Mouse (Mus musculus): ENCODE results near the gene Cebpb. TPM values are rescaled to one million over a fixed set of nuclear protein-coding genes. Genes with fewer than 3 reads are reported as not detected.
A peak's percentile ranks its signal among the peaks of the same experiment; 100 is the strongest.

Cebpb gene
- polyA plus RNA-seq, 1 experiment from 2014 or later = 108 TPM

- H3K9me3 ChIP-seq (ENCODE audit: low read length) = no peaks in the 10 kb centered on the region
- H3K9ac ChIP-seq (replicated peaks; ENCODE audit: low read depth) = no peak overlapping the region
- H3K4me1 ChIP-seq (ENCODE audit: insufficient read depth, low read depth, low read length) = no peaks in the 10 kb centered on the region; the same call in 1 of the 2 replicates
- no peak overlapping the region for H3K27ac ChIP-seq (ENCODE audit: low read length)
- H3K4me2 ChIP-seq (replicated peaks; ENCODE audit: low read depth, low read length) = no peak overlapping the region
- H3K36me3 ChIP-seq (ENCODE audit: insufficient read depth, low read length) = no peaks in the 10 kb centered on the region
- H3K4me3 ChIP-seq (ENCODE audit: low read depth, low read length) = no peak overlapping the region
- 34% methylated on average over 14 of the region's 14 CpGs for WGBS
- ATAC-seq (0 out of 2 replicates have a peak, but pooled peaks have one; percentile 21), DNase-seq (ENCODE audit: low spot score) (peak; percentile 83)
- H3K27me3 ChIP-seq (replicated peaks; ENCODE audit: insufficient read depth, low read length) = no peaks in the 10 kb centered on the region
- TF ChIP-seq EP300 (IDR thresholded peaks at IDR 0.05) (no peak), CTCF (IDR thresholded peaks at IDR 0.05) (peak; percentile 82)
Measured at GRCm38 (mm10) chr2:167675120-167675909, 13.4 kb upstream of the Cebpb start.

- ATAC-seq (no peak), DNase-seq (ENCODE audit: low spot score) (no peak)
- Histone ChIP-seq H3K9ac (replicated peaks; ENCODE audit: low read depth) (no peak overlapping the region), H3K9me3 (ENCODE audit: low read length) (no peaks in the 10 kb centered on the region), H3K4me2 (replicated peaks; ENCODE audit: low read depth, low read length) (no peak overlapping the region), H3K27ac (ENCODE audit: low read length) (no peak overlapping the region), H3K4me3 (ENCODE audit: low read depth, low read length) (no peak overlapping the region), H3K36me3 (ENCODE audit: insufficient read depth, low read length) (no peaks in the 10 kb centered on the region), H3K27me3 (replicated peaks; ENCODE audit: insufficient read depth, low read length) (no peaks in the 10 kb centered on the region), H3K4me1 (ENCODE audit: insufficient read depth, low read depth, low read length) (no peaks in the 10 kb centered on the region)
- WGBS = 51% methylated on average over 5 of the region's 5 CpGs
- TF ChIP-seq CTCF (IDR thresholded peaks at IDR 0.05) (peak; percentile 52), EP300 (IDR thresholded peaks at IDR 0.05) (no peak)
Measured at GRCm38 (mm10) chr2:167678600-167678999, 10.1 kb upstream of the Cebpb start.

DNA sequence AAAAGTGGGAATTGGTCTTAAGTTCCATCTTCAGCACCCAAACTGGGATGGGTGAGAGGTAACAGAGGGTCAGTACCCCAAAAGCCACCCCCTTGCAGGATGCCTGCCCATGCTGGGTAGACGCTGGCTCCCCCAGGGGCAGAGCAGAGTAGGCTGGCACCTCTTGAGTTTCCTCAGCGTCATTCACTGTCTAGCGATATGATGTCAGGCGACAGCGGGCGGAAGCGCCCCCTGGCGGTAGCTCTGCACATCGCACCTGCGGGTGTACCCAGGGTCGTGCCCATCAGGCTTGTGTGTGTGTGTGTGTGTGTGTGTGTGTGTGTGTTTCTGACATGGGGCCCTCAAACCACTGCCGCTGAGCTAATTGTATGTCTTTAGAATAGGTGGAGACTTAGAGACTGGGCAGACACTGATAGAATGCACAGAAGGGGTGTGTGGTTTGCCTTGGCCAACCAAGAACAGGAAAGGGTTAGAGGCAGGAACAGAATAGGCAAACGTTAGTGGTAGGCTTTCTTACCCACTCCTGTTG is 8.7 kb upstream of the Cebpb start:
- peak; percentile 76 for ATAC-seq
- Histone ChIP-seq H3K4me3 (ENCODE audit: low read depth, low read length) (no peak overlapping the region), H3K9me3 (ENCODE audit: low read length) (no peaks in the 10 kb centered on the region), H3K27me3 (replicated peaks; ENCODE audit: insufficient read depth, low read length) (no peaks in the 10 kb centered on the region), H3K27ac (ENCODE audit: low read length) (no peak overlapping the region), H3K4me2 (replicated peaks; ENCODE audit: low read depth, low read length) (no peak overlapping the region), H3K4me1 (ENCODE audit: insufficient read depth, low read depth, low read length) (no peaks in the 10 kb centered on the region), H3K9ac (replicated peaks; ENCODE audit: low read depth) (no peak overlapping the region), H3K36me3 (ENCODE audit: insufficient read depth, low read length) (no peaks in the 10 kb centered on the region)
- TF ChIP-seq CTCF (IDR thresholded peaks at IDR 0.05) (peak; percentile 98), EP300 (IDR thresholded peaks at IDR 0.05) (no peak)
- 2% methylated on average over 12 of the region's 13 CpGs for WGBS
- DNase-seq (ENCODE audit: low spot score) = peak; percentile 85

DNA sequence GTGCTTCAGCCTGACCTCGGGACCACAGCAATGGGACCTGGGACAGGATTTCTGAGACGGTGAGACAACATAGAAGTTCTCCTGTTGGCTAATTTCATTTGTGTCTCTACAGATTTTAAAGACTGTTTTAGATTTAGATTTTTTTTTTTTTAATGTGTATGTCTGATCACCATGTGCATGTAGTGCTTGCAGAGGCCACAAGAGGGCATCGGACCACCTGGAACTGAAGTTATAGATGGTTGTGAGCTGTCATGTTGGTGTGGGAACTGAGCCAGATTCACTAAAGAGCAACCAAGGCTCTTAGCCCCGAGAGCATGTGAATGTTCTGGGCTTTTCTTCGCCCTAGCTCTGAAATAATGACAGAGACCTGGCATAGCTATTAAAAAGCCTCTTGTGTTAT is 8.1 kb upstream of the Cebpb start:
- DNase-seq (ENCODE audit: low spot score) (peak; percentile 76), ATAC-seq (no peak)
- Histone ChIP-seq H3K4me2 (replicated peaks; ENCODE audit: low read depth, low read length) (no peak overlapping the region), H3K4me1 (ENCODE audit: insufficient read depth, low read depth, low read length) (no peaks in the 10 kb centered on the region), H3K27me3 (replicated peaks; ENCODE audit: insufficient read depth, low read length) (no peaks in the 10 kb centered on the region), H3K9ac (replicated peaks; ENCODE audit: low read depth) (no peak overlapping the region), H3K27ac (ENCODE audit: low read length) (no peak overlapping the region), H3K9me3 (ENCODE audit: low read length) (no peaks in the 10 kb centered on the region), H3K4me3 (ENCODE audit: low read depth, low read length) (no peak overlapping the region), H3K36me3 (ENCODE audit: insufficient read depth, low read length) (no peaks in the 10 kb centered on the region)
- TF ChIP-seq CTCF (IDR thresholded peaks at IDR 0.05) = peak; percentile 72
- TF ChIP-seq EP300 (IDR thresholded peaks at IDR 0.05) = no peak
- 43% methylated on average over 5 of the region's 5 CpGs for WGBS

GRCm38 (mm10) chr2:167683721-167684120 is 5.0 kb upstream of the Cebpb start:
- no peak for ATAC-seq
- Histone ChIP-seq H3K4me2 (replicated peaks; ENCODE audit: low read depth, low read length) (no peak overlapping the region), H3K27ac (ENCODE audit: low read length) (no peak overlapping the region), H3K27me3 (replicated peaks; ENCODE audit: insufficient read depth, low read length) (no peaks in the 10 kb centered on the region), H3K4me1 (ENCODE audit: insufficient read depth, low read depth, low read length) (no peaks in the 10 kb centered on the region), H3K4me3 (ENCODE audit: low read depth, low read length) (no peak overlapping the region), H3K9ac (replicated peaks; ENCODE audit: low read depth) (no peak overlapping the region), H3K36me3 (ENCODE audit: insufficient read depth, low read length) (no peaks in the 10 kb centered on the region), H3K9me3 (ENCODE audit: low read length) (no peaks in the 10 kb centered on the region)
- TF ChIP-seq EP300 (IDR thresholded peaks at IDR 0.05) (no peak), CTCF (IDR thresholded peaks at IDR 0.05) (no peak)
- WGBS = 71% methylated on average over 3 of the region's 3 CpGs
- no peak for DNase-seq (ENCODE audit: low spot score)

DNA sequence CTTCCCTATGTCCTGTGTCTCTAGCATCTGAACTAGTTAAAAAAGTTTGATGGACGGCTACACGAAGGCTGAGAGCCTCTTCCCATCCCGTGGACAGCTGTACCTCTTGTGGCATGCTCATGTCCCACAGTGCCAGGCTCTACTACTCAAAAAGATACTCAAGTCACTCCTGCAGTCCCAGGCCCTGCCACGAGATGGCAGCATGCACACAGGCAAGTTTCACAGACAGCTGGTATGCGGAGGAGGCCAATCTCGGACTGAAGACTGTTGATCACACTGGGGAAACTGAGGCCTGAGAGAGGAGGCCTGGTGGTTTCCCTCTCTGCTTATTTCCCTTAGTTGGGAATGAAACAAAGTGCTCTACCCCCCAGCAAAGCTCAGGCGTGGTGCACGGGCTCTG is 3.6 kb upstream of the Cebpb start:
- DNase-seq (ENCODE audit: low spot score) = peak; percentile 88
- no peak overlapping the region for H3K9ac ChIP-seq (replicated peaks; ENCODE audit: low read depth)
- H3K36me3 ChIP-seq (ENCODE audit: insufficient read depth, low read length) = no peaks in the 10 kb centered on the region
- TF ChIP-seq CTCF (IDR thresholded peaks at IDR 0.05) (peak; percentile 100), EP300 (IDR thresholded peaks at IDR 0.05) (no peak)
- H3K4me3 ChIP-seq (ENCODE audit: low read depth, low read length) = no peak overlapping the region
- H3K27me3 ChIP-seq (replicated peaks; ENCODE audit: insufficient read depth, low read length) = no peaks in the 10 kb centered on the region
- no peaks in the 10 kb centered on the region for H3K4me1 ChIP-seq (ENCODE audit: insufficient read depth, low read depth, low read length)
- no peak overlapping the region for H3K27ac ChIP-seq (ENCODE audit: low read length)
- ATAC-seq = no peak
- 4% methylated on average over 8 of the region's 8 CpGs for WGBS
- no peaks in the 10 kb centered on the region for H3K9me3 ChIP-seq (ENCODE audit: low read length)
- no peak overlapping the region for H3K4me2 ChIP-seq (replicated peaks; ENCODE audit: low read depth, low read length)

All from lung, postnatal 0 days (tissue).